Mouse (Mus musculus): Measurements from ENCODE around the gene Cdkl2. TPM values are rescaled to one million over a fixed set of nuclear protein-coding genes. Genes with fewer than 3 reads are reported as not detected.

Gene Cdkl2
- polyA plus RNA-seq, 1 experiment from 2014 or later = 0.93 TPM

GRCm38 (mm10) chr5:91991191-91991937 is 52.3 kb downstream of the Cdkl2 start:
- Histone ChIP-seq H3K27me3 (ENCODE audit: control insufficient read depth, insufficient read depth, low read length) (no peaks in the 10 kb centered on the region), H3K9me3 (replicated peaks; ENCODE audit: control insufficient read depth, low read length) (no peaks in the 10 kb centered on the region), H3K36me3 (replicated peaks; ENCODE audit: control insufficient read depth, insufficient read depth, low read depth, low read length) (no peaks in the 10 kb centered on the region), H3K4me2 (ENCODE audit: low read depth, low read length) (no peak overlapping the region), H3K4me3 (ENCODE audit: low read depth, low read length) (no peak overlapping the region), H3K4me1 (ENCODE audit: control insufficient read depth, insufficient read depth, low read length) (no peaks in the 10 kb centered on the region), H3K9ac (replicated peaks; ENCODE audit: low read length) (no peak overlapping the region), H3K27ac (replicated peaks; ENCODE audit: low read depth, low read length) (no peak overlapping the region)
- DNase-seq (ENCODE audit: low spot score) = no peak
- WGBS = 83% methylated on average over 6 of the region's 6 CpGs
- no peak for ATAC-seq (replicated peaks; ENCODE audit: insufficient number of reproducible peaks, low FRiP score, low TSS enrichment, low read depth)

GRCm38 (mm10) chr5:91989261-91989660 is 54.4 kb downstream of the Cdkl2 start:
- H3K9ac ChIP-seq (replicated peaks; ENCODE audit: low read length) = no peak overlapping the region
- H3K9me3 ChIP-seq (replicated peaks; ENCODE audit: control insufficient read depth, low read length) = no peaks in the 10 kb centered on the region
- DNase-seq (ENCODE audit: low spot score) (no peak), ATAC-seq (replicated peaks; ENCODE audit: insufficient number of reproducible peaks, low FRiP score, low TSS enrichment, low read depth) (no peak)
- H3K4me1 ChIP-seq (ENCODE audit: control insufficient read depth, insufficient read depth, low read length) = no peaks in the 10 kb centered on the region
- H3K27me3 ChIP-seq (ENCODE audit: control insufficient read depth, insufficient read depth, low read length) = no peaks in the 10 kb centered on the region
- no peak overlapping the region for H3K4me2 ChIP-seq (ENCODE audit: low read depth, low read length)
- 86% methylated on average over 9 of the region's 9 CpGs for WGBS
- H3K4me3 ChIP-seq (ENCODE audit: low read depth, low read length) = no peak overlapping the region
- H3K36me3 ChIP-seq (replicated peaks; ENCODE audit: control insufficient read depth, insufficient read depth, low read depth, low read length) = no peaks in the 10 kb centered on the region
- H3K27ac ChIP-seq (replicated peaks; ENCODE audit: low read depth, low read length) = no peak overlapping the region

- no peak overlapping the region for H3K27ac ChIP-seq (replicated peaks; ENCODE audit: low read depth, low read length)
- H3K4me3 ChIP-seq (ENCODE audit: low read depth, low read length) = no peak overlapping the region
- DNase-seq (ENCODE audit: low spot score) (no peak), ATAC-seq (replicated peaks; ENCODE audit: insufficient number of reproducible peaks, low FRiP score, low TSS enrichment, low read depth) (no peak)
- H3K27me3 ChIP-seq (ENCODE audit: control insufficient read depth, insufficient read depth, low read length) = no peaks in the 10 kb centered on the region
- WGBS = 94% methylated on average over 2 of the region's 2 CpGs
- H3K9me3 ChIP-seq (replicated peaks; ENCODE audit: control insufficient read depth, low read length) = no peaks in the 10 kb centered on the region
- H3K36me3 ChIP-seq (replicated peaks; ENCODE audit: control insufficient read depth, insufficient read depth, low read depth, low read length) = no peaks in the 10 kb centered on the region
- H3K4me2 ChIP-seq (ENCODE audit: low read depth, low read length) = no peak overlapping the region
- no peaks in the 10 kb centered on the region for H3K4me1 ChIP-seq (ENCODE audit: control insufficient read depth, insufficient read depth, low read length)
- H3K9ac ChIP-seq (replicated peaks; ENCODE audit: low read length) = no peak overlapping the region
These were observed 55.9 kb downstream of the Cdkl2 start for GRCm38 (mm10) chr5:91987799-91988198.

GRCm38 (mm10) chr5:91987236-91987635 is 56.4 kb downstream of the Cdkl2 start, which contains the start of gene Odaph:
Gene Odaph (plus strand): TSS chr5:91987475.
- no peaks in the 10 kb centered on the region for H3K36me3 ChIP-seq (replicated peaks; ENCODE audit: control insufficient read depth, insufficient read depth, low read depth, low read length)
- H3K27ac ChIP-seq (replicated peaks; ENCODE audit: low read depth, low read length) = no peak within 1 kb of the TSS
- no peak within 1 kb of the TSS for H3K4me2 ChIP-seq (ENCODE audit: low read depth, low read length)
- no peak for ATAC-seq (replicated peaks; ENCODE audit: insufficient number of reproducible peaks, low FRiP score, low TSS enrichment, low read depth)
- no peak within 1 kb of the TSS for H3K4me3 ChIP-seq (ENCODE audit: low read depth, low read length)
- DNase-seq (ENCODE audit: low spot score) = no peak
- WGBS = 73% methylated on average over 4 of the region's 4 CpGs
- H3K27me3 ChIP-seq (ENCODE audit: control insufficient read depth, insufficient read depth, low read length) = no peaks in the 10 kb centered on the region
- H3K4me1 ChIP-seq (ENCODE audit: control insufficient read depth, insufficient read depth, low read length) = no peaks in the 10 kb centered on the region
- no peak within 1 kb of the TSS for H3K9ac ChIP-seq (replicated peaks; ENCODE audit: low read length)
- no peaks in the 10 kb centered on the region for H3K9me3 ChIP-seq (replicated peaks; ENCODE audit: control insufficient read depth, low read length)

- Histone ChIP-seq H3K27ac (replicated peaks; ENCODE audit: low read depth, low read length) (no peak overlapping the region), H3K4me1 (ENCODE audit: control insufficient read depth, insufficient read depth, low read length) (no peaks in the 10 kb centered on the region), H3K4me3 (ENCODE audit: low read depth, low read length) (no peak overlapping the region), H3K4me2 (ENCODE audit: low read depth, low read length) (no peak overlapping the region), H3K27me3 (ENCODE audit: control insufficient read depth, insufficient read depth, low read length) (no peaks in the 10 kb centered on the region), H3K9me3 (replicated peaks; ENCODE audit: control insufficient read depth, low read length) (no peaks in the 10 kb centered on the region), H3K36me3 (replicated peaks; ENCODE audit: control insufficient read depth, insufficient read depth, low read depth, low read length) (no peaks in the 10 kb centered on the region), H3K9ac (replicated peaks; ENCODE audit: low read length) (no peak overlapping the region)
- ATAC-seq (replicated peaks; ENCODE audit: insufficient number of reproducible peaks, low FRiP score, low TSS enrichment, low read depth) (no peak), DNase-seq (ENCODE audit: low spot score) (no peak)
- 56% methylated on average over 2 of the region's 2 CpGs for WGBS
These were observed 58.0 kb downstream of the Cdkl2 start for GRCm38 (mm10) chr5:91985721-91986120.

GRCm38 (mm10) chr5:91983490-91983889 is 60.2 kb downstream of the Cdkl2 start:
- H3K4me3 ChIP-seq (ENCODE audit: low read depth, low read length) = no peak overlapping the region
- H3K4me2 ChIP-seq (ENCODE audit: low read depth, low read length) = no peak overlapping the region
- no peaks in the 10 kb centered on the region for H3K9me3 ChIP-seq (replicated peaks; ENCODE audit: control insufficient read depth, low read length)
- no peak for ATAC-seq (replicated peaks; ENCODE audit: insufficient number of reproducible peaks, low FRiP score, low TSS enrichment, low read depth)
- no peaks in the 10 kb centered on the region for H3K4me1 ChIP-seq (ENCODE audit: control insufficient read depth, insufficient read depth, low read length)
- DNase-seq (ENCODE audit: low spot score) = no peak
- WGBS = 80% methylated on average over 2 of the region's 2 CpGs
- H3K27ac ChIP-seq (replicated peaks; ENCODE audit: low read depth, low read length) = no peak overlapping the region
- no peak overlapping the region for H3K9ac ChIP-seq (replicated peaks; ENCODE audit: low read length)
- H3K36me3 ChIP-seq (replicated peaks; ENCODE audit: control insufficient read depth, insufficient read depth, low read depth, low read length) = no peaks in the 10 kb centered on the region
- no peaks in the 10 kb centered on the region for H3K27me3 ChIP-seq (ENCODE audit: control insufficient read depth, insufficient read depth, low read length)

- Histone ChIP-seq H3K4me1 (ENCODE audit: control insufficient read depth, insufficient read depth, low read length) (no peaks in the 10 kb centered on the region), H3K9me3 (replicated peaks; ENCODE audit: control insufficient read depth, low read length) (no peaks in the 10 kb centered on the region), H3K36me3 (replicated peaks; ENCODE audit: control insufficient read depth, insufficient read depth, low read depth, low read length) (no peaks in the 10 kb centered on the region), H3K4me3 (ENCODE audit: low read depth, low read length) (no peak overlapping the region), H3K9ac (replicated peaks; ENCODE audit: low read length) (no peak overlapping the region), H3K27ac (replicated peaks; ENCODE audit: low read depth, low read length) (no peak overlapping the region), H3K4me2 (ENCODE audit: low read depth, low read length) (no peak overlapping the region), H3K27me3 (ENCODE audit: control insufficient read depth, insufficient read depth, low read length) (no peaks in the 10 kb centered on the region)
- ATAC-seq (replicated peaks; ENCODE audit: insufficient number of reproducible peaks, low FRiP score, low TSS enrichment, low read depth) = no peak
- DNase-seq (ENCODE audit: low spot score) = no peak
- 91% methylated on average over 11 of the region's 11 CpGs for WGBS
These were observed 62.4 kb downstream of the Cdkl2 start for GRCm38 (mm10) chr5:91981176-91981840.

GRCm38 (mm10) chr5:91977397-91977770 is 66.3 kb downstream of the Cdkl2 start:
- Histone ChIP-seq H3K9ac (replicated peaks; ENCODE audit: low read length) (no peak overlapping the region), H3K4me2 (ENCODE audit: low read depth, low read length) (no peak overlapping the region), H3K9me3 (replicated peaks; ENCODE audit: control insufficient read depth, low read length) (no peaks in the 10 kb centered on the region), H3K27me3 (ENCODE audit: control insufficient read depth, insufficient read depth, low read length) (no peaks in the 10 kb centered on the region), H3K4me3 (ENCODE audit: low read depth, low read length) (no peak overlapping the region), H3K27ac (replicated peaks; ENCODE audit: low read depth, low read length) (no peak overlapping the region), H3K36me3 (replicated peaks; ENCODE audit: control insufficient read depth, insufficient read depth, low read depth, low read length) (no peaks in the 10 kb centered on the region), H3K4me1 (ENCODE audit: control insufficient read depth, insufficient read depth, low read length) (no peaks in the 10 kb centered on the region)
- DNase-seq (ENCODE audit: low spot score) (no peak), ATAC-seq (replicated peaks; ENCODE audit: insufficient number of reproducible peaks, low FRiP score, low TSS enrichment, low read depth) (no peak)
- 81% methylated on average over 2 of the region's 2 CpGs for WGBS
